Mouse (Mus musculus): ENCODE data around the gene Mapkapk3. TPM values are rescaled to one million over a fixed set of nuclear protein-coding genes. Genes with fewer than 3 reads are reported as not detected.

Mapkapk3 gene
- total and polyA plus RNA-seq, 3 experiments, result 26.1 to 36.0 (median 29.0) TPM

GRCm38 (mm10) chr9:107303900-107304299, 14.2 kb upstream of the Mapkapk3 start:
- H3K79me2 ChIP-seq (replicated peaks; ENCODE audit: control insufficient read depth, insufficient read depth, low read length), result no peaks in the 10 kb centered on the region; the same call in 1 of the 2 replicates
- H3K36me3 ChIP-seq (ENCODE audit: control insufficient read depth, insufficient read depth, low read length), result peaks cover 13% of the 10 kb centered on the region
- 73% methylated on average over 5 of the region's 5 CpGs for WGBS
- TF ChIP-seq EP300 (IDR thresholded peaks at IDR 0.05; ENCODE audit: insufficient read depth, low read depth, low read length) (no peak), CTCF (IDR thresholded peaks at IDR 0.05) (no peak), POLR2A (IDR thresholded peaks at IDR 0.05; ENCODE audit: insufficient read depth, low read depth, low read length) (no peak)
- no peaks in the 10 kb centered on the region for H3K27me3 ChIP-seq (ENCODE audit: control insufficient read depth, insufficient read depth, low read length)
- H3K9ac ChIP-seq (ENCODE audit: low read depth, low read length), result no peak overlapping the region
- H3K4me3 ChIP-seq, result no peak overlapping the region
- intact Hi-C loops (cut with DNase I), result no loop called here
- no peak for DNase-seq
- H3K4me1 ChIP-seq (ENCODE audit: control insufficient read depth, insufficient read depth, low read length), result peaks cover 38% of the 10 kb centered on the region
- peak overlapping the region; percentile 93; the same call in 1 of the 2 replicates for H3K27ac ChIP-seq

GRCm38 (mm10) chr9:107303121-107303820, 13.6 kb upstream of the Mapkapk3 start:
- H3K27ac ChIP-seq, result peak overlapping the region; percentile 93

GRCm38 (mm10) chr9:107302592-107302991, 12.9 kb upstream of the Mapkapk3 start:
- Histone ChIP-seq H3K9ac (ENCODE audit: low read depth, low read length) (peak overlapping the region; percentile 9; the same call in 1 of the 2 replicates), H3K27ac (peak overlapping the region; percentile 93)
- WGBS, result 29% methylated on average over 7 of the region's 7 CpGs

More at GRCm38 (mm10) chr9:107303121-107303820, 13.6 kb upstream of the Mapkapk3 start:
- Histone ChIP-seq H3K4me3 (no peak overlapping the region), H3K27me3 (ENCODE audit: control insufficient read depth, insufficient read depth, low read length) (no peaks in the 10 kb centered on the region), H3K36me3 (ENCODE audit: control insufficient read depth, insufficient read depth, low read length) (peaks cover 13% of the 10 kb centered on the region), H3K4me1 (ENCODE audit: control insufficient read depth, insufficient read depth, low read length) (peaks cover 35% of the 10 kb centered on the region), H3K79me2 (replicated peaks; ENCODE audit: control insufficient read depth, insufficient read depth, low read length) (no peaks in the 10 kb centered on the region; the same call in 1 of the 2 replicates), H3K9ac (ENCODE audit: low read depth, low read length) (no peak overlapping the region)
- no peak for TF ChIP-seq EP300 (IDR thresholded peaks at IDR 0.05; ENCODE audit: insufficient read depth, low read depth, low read length)
- no peak for TF ChIP-seq CTCF (IDR thresholded peaks at IDR 0.05)
- DNase-seq, result no peak
- 56% methylated on average over 9 of the region's 9 CpGs for WGBS
- intact Hi-C loops (cut with DNase I), result no loop called here

GRCm38 (mm10) chr9:107301554-107302331, 12.1 kb upstream of the Mapkapk3 start:
- TF ChIP-seq EP300 (IDR thresholded peaks at IDR 0.05; ENCODE audit: insufficient read depth, low read depth, low read length) (0 out of 2 replicates have a peak, but pooled peaks have one; percentile 28), CTCF (IDR thresholded peaks at IDR 0.05) (no peak), POLR2A (IDR thresholded peaks at IDR 0.05; ENCODE audit: insufficient read depth, low read depth, low read length) (0 out of 2 replicates have a peak, but pooled peaks have one; percentile 9)
- Histone ChIP-seq H3K9ac (ENCODE audit: low read depth, low read length) (peak overlapping the region; percentile 66), H3K27me3 (ENCODE audit: control insufficient read depth, insufficient read depth, low read length) (no peaks in the 10 kb centered on the region), H3K4me1 (ENCODE audit: control insufficient read depth, insufficient read depth, low read length) (peaks cover 25% of the 10 kb centered on the region), H3K36me3 (ENCODE audit: control insufficient read depth, insufficient read depth, low read length) (peaks cover 13% of the 10 kb centered on the region), H3K4me3 (peak overlapping the region; percentile 53), H3K79me2 (replicated peaks; ENCODE audit: control insufficient read depth, insufficient read depth, low read length) (no peaks in the 10 kb centered on the region; the same call in 1 of the 2 replicates), H3K27ac (peak overlapping the region; percentile 93)
- intact Hi-C loops (cut with DNase I), result no loop called here
- no peak for DNase-seq
- 33% methylated on average over 17 of the region's 17 CpGs for WGBS

More at GRCm38 (mm10) chr9:107302592-107302991, 12.9 kb upstream of the Mapkapk3 start:
- intact Hi-C loops (cut with DNase I), result no loop called here
- Histone ChIP-seq H3K27me3 (ENCODE audit: control insufficient read depth, insufficient read depth, low read length) (no peaks in the 10 kb centered on the region), H3K4me1 (ENCODE audit: control insufficient read depth, insufficient read depth, low read length) (peaks cover 32% of the 10 kb centered on the region), H3K4me3 (peak overlapping the region; percentile 53; the same call in 1 of the 2 replicates), H3K79me2 (replicated peaks; ENCODE audit: control insufficient read depth, insufficient read depth, low read length) (no peaks in the 10 kb centered on the region; the same call in 1 of the 2 replicates), H3K36me3 (ENCODE audit: control insufficient read depth, insufficient read depth, low read length) (peaks cover 13% of the 10 kb centered on the region)
- no peak for DNase-seq
- TF ChIP-seq EP300 (IDR thresholded peaks at IDR 0.05; ENCODE audit: insufficient read depth, low read depth, low read length) (no peak), CTCF (IDR thresholded peaks at IDR 0.05) (no peak), POLR2A (IDR thresholded peaks at IDR 0.05; ENCODE audit: insufficient read depth, low read depth, low read length) (no peak)

GRCm38 (mm10) chr9:107300224-107300973, 10.7 kb upstream of the Mapkapk3 start:
- peak overlapping the region; percentile 53 for H3K4me3 ChIP-seq
- no peaks in the 10 kb centered on the region; the same call in 1 of the 2 replicates for H3K79me2 ChIP-seq (replicated peaks; ENCODE audit: control insufficient read depth, insufficient read depth, low read length)
- DNase-seq, result peak in 1 of 2 experiments; percentile 43
- WGBS, result 69% methylated on average over 30 of the region's 30 CpGs
- H3K4me1 ChIP-seq (ENCODE audit: control insufficient read depth, insufficient read depth, low read length), result peaks cover 21% of the 10 kb centered on the region
- H3K9ac ChIP-seq (ENCODE audit: low read depth, low read length), result peak overlapping the region; percentile 71
- peaks cover 13% of the 10 kb centered on the region for H3K36me3 ChIP-seq (ENCODE audit: control insufficient read depth, insufficient read depth, low read length)
- intact Hi-C loops (cut with DNase I), result no loop called here
- peak overlapping the region; percentile 93 for H3K27ac ChIP-seq
- no peaks in the 10 kb centered on the region for H3K27me3 ChIP-seq (ENCODE audit: control insufficient read depth, insufficient read depth, low read length)
- 0 out of 2 replicates have a peak, but pooled peaks have one; percentile 16 for TF ChIP-seq EP300 (IDR thresholded peaks at IDR 0.05; ENCODE audit: insufficient read depth, low read depth, low read length)
- no peak for TF ChIP-seq POLR2A (IDR thresholded peaks at IDR 0.05; ENCODE audit: insufficient read depth, low read depth, low read length)

All from heart, adult 2 months (tissue).